Mouse (Mus musculus) fat pad, adult 2 months (tissue): ENCODE data around the gene Gm156.
"Not testable (repeated sequence)": the region's sequence is repeated elsewhere in the genome, so short reads cannot be mapped to it uniquely, and the experiment has no call there.

Source experiments
- DNase-seq: peaks from one replicate; pipeline ENCODE4 v3.0.0-alpha.2; 2011; ENCODE audit warnings: low read depth, low spot score; ENCODE audit errors: extremely low read depth

Gm156 gene

DNA sequence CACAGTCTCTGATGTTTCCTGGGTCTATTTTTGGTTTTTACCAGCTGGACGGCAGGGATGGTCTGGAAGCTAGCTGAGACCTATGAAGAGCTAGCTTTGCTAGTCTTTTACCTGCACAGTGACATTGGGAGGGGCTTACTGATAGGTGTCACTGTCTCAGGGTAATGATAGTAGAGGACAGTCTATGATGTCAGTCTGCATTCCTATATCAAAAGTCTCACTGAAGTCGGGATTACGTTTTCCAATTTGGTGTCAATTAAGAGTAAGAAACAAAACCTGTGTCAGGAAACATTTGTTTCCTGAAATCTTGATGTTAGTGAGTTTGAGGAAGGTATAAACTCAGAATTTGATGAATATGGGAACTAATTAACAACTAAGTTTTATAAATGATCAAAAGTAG, at the start of gene Gm156:
Gene Gm156, minus strand, starts transcription at position 101 of the 400 bp plus-strand sequence.
- DNase-seq, result not testable (repeated sequence)

DNA sequence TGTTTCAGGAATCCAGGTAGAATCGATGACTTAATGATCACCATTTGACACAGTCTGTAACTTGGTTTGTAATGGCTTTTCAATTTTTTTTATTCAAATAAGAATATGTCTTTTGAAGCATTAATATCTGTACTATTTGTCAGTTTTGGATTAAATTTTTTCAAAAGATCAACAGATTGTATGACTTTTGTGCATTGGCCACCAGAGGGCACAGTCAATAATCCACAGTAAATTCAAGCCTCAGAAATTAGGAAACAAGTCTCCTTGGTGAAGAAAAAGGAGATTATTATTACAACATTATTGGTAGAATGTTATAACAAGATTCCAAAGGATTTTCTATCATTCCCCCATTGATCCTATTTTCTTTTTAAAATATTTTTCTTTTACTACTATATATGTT, 41.5 kb upstream of the Gm156 start:
- DNase-seq, result no peak

GRCm38 (mm10) chr6:129824004-129824403, 39.9 kb upstream of the Gm156 start:
- no peak for DNase-seq

- DNase-seq, result no peak
These were observed 33.7 kb upstream of the Gm156 start for GRCm38 (mm10) chr6:129817731-129818130.

- DNase-seq, result no peak
These were observed 36.4 kb downstream of the Gm156 start for GRCm38 (mm10) chr6:129747654-129748032.

- DNase-seq, result no peak
These were observed 36.9 kb downstream of the Gm156 start for GRCm38 (mm10) chr6:129747016-129747653.

GRCm38 (mm10) chr6:129746151-129746550, 37.9 kb downstream of the Gm156 start:
- DNase-seq, result no peak

DNA sequence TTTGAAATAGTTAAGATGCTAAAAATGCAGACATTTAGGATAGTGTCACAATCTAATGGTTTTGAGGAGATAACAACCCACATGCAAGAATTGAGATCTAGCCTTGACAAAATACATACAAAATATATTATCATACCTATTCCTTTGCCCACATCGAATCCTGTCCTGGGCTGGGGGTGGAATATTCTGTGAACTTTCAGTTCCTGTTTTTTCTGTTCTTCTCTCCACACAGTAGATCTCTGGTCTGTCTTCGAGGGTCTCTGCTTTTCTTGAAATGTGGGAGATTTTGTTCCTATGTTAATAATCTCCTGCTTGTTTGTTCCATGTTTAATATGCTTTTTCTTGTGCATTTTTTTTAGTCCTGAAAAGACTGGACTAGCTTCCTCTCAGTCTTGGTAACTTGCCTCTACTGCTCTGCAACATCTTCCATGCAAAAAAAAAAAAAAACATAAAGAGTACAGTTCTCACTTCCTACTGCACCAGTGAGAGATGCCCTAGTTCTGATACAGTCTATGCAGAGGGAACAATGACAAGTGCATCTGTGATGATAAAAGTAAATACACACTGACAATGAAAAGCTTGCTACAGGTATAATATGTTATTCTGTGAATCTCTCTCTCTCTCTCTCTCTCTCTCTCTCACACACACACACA, 43.9 kb downstream of the Gm156 start, which contains the start of gene Klri2:
Gene Klri2, minus strand, starts transcription at position 416 of the 653 bp plus-strand sequence.
- DNase-seq, result no peak

DNA sequence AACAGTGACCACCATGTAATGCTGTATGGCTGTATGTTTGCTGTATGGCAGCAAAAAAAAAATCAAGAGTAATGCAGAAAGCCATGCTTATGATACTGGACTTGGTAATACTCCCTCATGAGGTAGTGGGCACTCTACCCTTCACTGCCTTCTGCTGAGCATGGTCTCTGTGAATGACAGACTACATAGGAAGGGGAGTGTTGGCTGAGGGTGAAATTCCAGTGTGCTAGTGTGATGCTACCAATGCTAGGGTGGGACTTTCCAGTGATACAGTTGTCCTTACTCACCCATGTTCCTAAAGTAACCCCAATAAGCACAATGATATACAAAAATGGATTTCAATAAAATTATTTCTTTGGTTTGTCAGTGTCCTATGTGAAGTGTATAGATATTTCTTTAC, 47.7 kb downstream of the Gm156 start:
- DNase-seq, result no peak

DNA sequence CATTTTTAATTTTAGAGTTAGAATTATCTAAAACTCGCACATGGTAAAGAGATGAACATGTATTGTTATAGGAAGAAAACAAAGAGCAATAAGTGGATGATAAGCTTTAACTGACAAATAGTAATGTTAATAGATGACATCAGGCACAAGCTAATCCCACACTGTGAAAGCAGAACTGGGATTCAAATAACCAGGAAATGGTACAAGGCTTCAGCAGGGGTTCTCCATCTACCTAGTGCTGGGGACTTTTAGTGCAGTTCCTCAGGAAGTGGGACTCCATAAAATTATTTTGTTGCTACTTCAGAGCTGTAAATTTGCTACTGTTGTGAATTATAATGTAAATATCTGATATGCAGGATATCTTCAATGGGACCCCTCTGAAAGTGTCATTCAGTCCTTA, 56.8 kb downstream of the Gm156 start:
- DNase-seq, result no peak

- DNase-seq, result no peak
These were observed 62.7 kb downstream of the Gm156 start for GRCm38 (mm10) chr6:129721390-129721789.

GRCm38 (mm10) chr6:129720487-129720886, 63.6 kb downstream of the Gm156 start:
- no peak for DNase-seq

GRCm38 (mm10) chr6:129717032-129717431, 67.0 kb downstream of the Gm156 start, which contains the start of gene Klri1:
Klri1 (minus strand) TSS chr6:129717132.
- DNase-seq, result no peak
